Mouse (Mus musculus): ENCODE measurements at regions not wholly inside any gene's neighbourhood (a gene's known extent, or its start where the extent isn't known, plus 50 kb on each side); places are given as distances from the start of the nearest gene placed in this dataset.

GRCm38 (mm10) chr7:68851981-68852575 lies 103.0 kb upstream of the Arrdc4 start:
- no peak for DNase-seq

- no peak for DNase-seq
Observed at GRCm38 (mm10) chr7:68844606-68845005, 95.6 kb upstream of the Arrdc4 start.

- peak; percentile 26 for DNase-seq
Observed at GRCm38 (mm10) chr7:68843374-68843773, 94.3 kb upstream of the Arrdc4 start.

GRCm38 (mm10) chr7:68833977-68834791 lies 85.1 kb upstream of the Arrdc4 start:
- DNase-seq = peak; percentile 2

GRCm38 (mm10) chr7:68833517-68833916 lies 84.5 kb upstream of the Arrdc4 start:
- no peak for DNase-seq

- DNase-seq = peak; percentile 91
Observed at GRCm38 (mm10) chr7:68829861-68830260, 80.8 kb upstream of the Arrdc4 start.

- DNase-seq = no peak
Observed at GRCm38 (mm10) chr7:68824399-68824798, 75.4 kb upstream of the Arrdc4 start.

- DNase-seq = no peak
Observed at GRCm38 (mm10) chr7:68823646-68824045, 74.6 kb upstream of the Arrdc4 start.

GRCm38 (mm10) chr7:68823189-68823588 lies 74.1 kb upstream of the Arrdc4 start:
- DNase-seq = peak; percentile 71

- no peak for DNase-seq
Observed at GRCm38 (mm10) chr7:68814823-68815666, 66.0 kb upstream of the Arrdc4 start.

- no peak for DNase-seq
Observed at GRCm38 (mm10) chr7:68809782-68810181, 60.7 kb upstream of the Arrdc4 start.
